Mouse (Mus musculus): ENCODE results near the gene Emilin1. TPM values are rescaled to one million over a fixed set of nuclear protein-coding genes. Genes with fewer than 3 reads are reported as not detected.

Emilin1 gene
- polyA plus RNA-seq, 1 experiment from 2014 or later: 204 TPM

GRCm38 (mm10) chr5:30927945-30928529 lies 14.8 kb downstream of the Emilin1 start:
- H3K9ac ChIP-seq (ENCODE audit: low read depth, low read length): no peak overlapping the region
- 43% methylated on average over 7 of the region's 7 CpGs for WGBS
- peak; percentile 34; the same call in 1 of the 2 replicates for ATAC-seq (replicated peaks; ENCODE audit: low FRiP score, low read depth)
- no peaks in the 10 kb centered on the region; the same call in 1 of the 2 replicates for H3K4me1 ChIP-seq (replicated peaks; ENCODE audit: insufficient read depth, low read length)
- H3K4me2 ChIP-seq (ENCODE audit: low read length): peak overlapping the region; percentile 31; the same call in 1 of the 2 replicates
- H3K9me3 ChIP-seq (replicated peaks; ENCODE audit: low read length): no peaks in the 10 kb centered on the region
- H3K27ac ChIP-seq: no peak overlapping the region
- H3K4me3 ChIP-seq (replicated peaks; ENCODE audit: low read depth, low read length): no peak overlapping the region
- DNase-seq (ENCODE audit: low spot score): no peak
- TF ChIP-seq CTCF (IDR thresholded peaks at IDR 0.05; ENCODE audit: low read depth): no peak
- H3K36me3 ChIP-seq (ENCODE audit: insufficient read depth, low read length): no peaks in the 10 kb centered on the region
- no peaks in the 10 kb centered on the region for H3K27me3 ChIP-seq (ENCODE audit: insufficient read depth, low read length)

GRCm38 (mm10) chr5:30930121-30930520 lies 16.9 kb downstream of the Emilin1 start:
- Histone ChIP-seq H3K27me3 (ENCODE audit: insufficient read depth, low read length) (no peaks in the 10 kb centered on the region), H3K4me2 (ENCODE audit: low read length) (no peak overlapping the region), H3K4me1 (replicated peaks; ENCODE audit: insufficient read depth, low read length) (no peaks in the 10 kb centered on the region), H3K4me3 (replicated peaks; ENCODE audit: low read depth, low read length) (no peak overlapping the region), H3K27ac (no peak overlapping the region), H3K9ac (ENCODE audit: low read depth, low read length) (no peak overlapping the region), H3K36me3 (ENCODE audit: insufficient read depth, low read length) (no peaks in the 10 kb centered on the region), H3K9me3 (replicated peaks; ENCODE audit: low read length) (no peaks in the 10 kb centered on the region)
- peak; percentile 83 for TF ChIP-seq CTCF (IDR thresholded peaks at IDR 0.05; ENCODE audit: low read depth)
- DNase-seq (ENCODE audit: low spot score) (peak; percentile 85), ATAC-seq (replicated peaks; ENCODE audit: low FRiP score, low read depth) (no peak)
- WGBS: 23% methylated on average over 4 of the region's 4 CpGs

GRCm38 (mm10) chr5:30930846-30931245 lies 17.6 kb downstream of the Emilin1 start:
- Histone ChIP-seq H3K4me2 (ENCODE audit: low read length) (no peak overlapping the region), H3K27me3 (ENCODE audit: insufficient read depth, low read length) (no peaks in the 10 kb centered on the region), H3K9me3 (replicated peaks; ENCODE audit: low read length) (no peaks in the 10 kb centered on the region), H3K27ac (no peak overlapping the region), H3K9ac (ENCODE audit: low read depth, low read length) (no peak overlapping the region), H3K36me3 (ENCODE audit: insufficient read depth, low read length) (no peaks in the 10 kb centered on the region), H3K4me1 (replicated peaks; ENCODE audit: insufficient read depth, low read length) (no peaks in the 10 kb centered on the region), H3K4me3 (replicated peaks; ENCODE audit: low read depth, low read length) (no peak overlapping the region)
- WGBS: 87% methylated on average over 6 of the region's 6 CpGs
- no peak for TF ChIP-seq CTCF (IDR thresholded peaks at IDR 0.05; ENCODE audit: low read depth)
- DNase-seq (ENCODE audit: low spot score): no peak
- ATAC-seq (replicated peaks; ENCODE audit: low FRiP score, low read depth): no peak

- Histone ChIP-seq H3K4me3 (replicated peaks; ENCODE audit: low read depth, low read length) (no peak overlapping the region), H3K9ac (ENCODE audit: low read depth, low read length) (no peak overlapping the region), H3K9me3 (replicated peaks; ENCODE audit: low read length) (no peaks in the 10 kb centered on the region), H3K36me3 (ENCODE audit: insufficient read depth, low read length) (no peaks in the 10 kb centered on the region), H3K4me2 (ENCODE audit: low read length) (no peak overlapping the region), H3K4me1 (replicated peaks; ENCODE audit: insufficient read depth, low read length) (no peaks in the 10 kb centered on the region), H3K27me3 (ENCODE audit: insufficient read depth, low read length) (no peaks in the 10 kb centered on the region), H3K27ac (no peak overlapping the region)
- DNase-seq (ENCODE audit: low spot score) (no peak), ATAC-seq (replicated peaks; ENCODE audit: low FRiP score, low read depth) (no peak)
- TF ChIP-seq CTCF (IDR thresholded peaks at IDR 0.05; ENCODE audit: low read depth): no peak
- 82% methylated on average over 4 of the region's 4 CpGs for WGBS
Observed at GRCm38 (mm10) chr5:30931378-30931777, 18.2 kb downstream of the Emilin1 start.

GRCm38 (mm10) chr5:30933705-30934104 lies 20.5 kb downstream of the Emilin1 start:
- ATAC-seq (replicated peaks; ENCODE audit: low FRiP score, low read depth) (no peak), DNase-seq (ENCODE audit: low spot score) (no peak)
- Histone ChIP-seq H3K27me3 (ENCODE audit: insufficient read depth, low read length) (no peaks in the 10 kb centered on the region), H3K9me3 (replicated peaks; ENCODE audit: low read length) (no peaks in the 10 kb centered on the region), H3K4me3 (replicated peaks; ENCODE audit: low read depth, low read length) (no peak overlapping the region), H3K4me1 (replicated peaks; ENCODE audit: insufficient read depth, low read length) (no peaks in the 10 kb centered on the region), H3K36me3 (ENCODE audit: insufficient read depth, low read length) (no peaks in the 10 kb centered on the region), H3K4me2 (ENCODE audit: low read length) (no peak overlapping the region), H3K27ac (no peak overlapping the region), H3K9ac (ENCODE audit: low read depth, low read length) (no peak overlapping the region)
- no peak for TF ChIP-seq CTCF (IDR thresholded peaks at IDR 0.05; ENCODE audit: low read depth)
- WGBS: 75% methylated on average over 5 of the region's 5 CpGs

- no peak overlapping the region for H3K4me3 ChIP-seq (replicated peaks; ENCODE audit: low read depth, low read length)
- H3K36me3 ChIP-seq (ENCODE audit: insufficient read depth, low read length): no peaks in the 10 kb centered on the region
- ATAC-seq (replicated peaks; ENCODE audit: low FRiP score, low read depth) (no peak), DNase-seq (ENCODE audit: low spot score) (no peak)
- H3K4me1 ChIP-seq (replicated peaks; ENCODE audit: insufficient read depth, low read length): no peaks in the 10 kb centered on the region
- peak; percentile 48 for TF ChIP-seq CTCF (IDR thresholded peaks at IDR 0.05; ENCODE audit: low read depth)
- no peaks in the 10 kb centered on the region for H3K9me3 ChIP-seq (replicated peaks; ENCODE audit: low read length)
- WGBS: 87% methylated on average over 5 of the region's 5 CpGs
- no peaks in the 10 kb centered on the region for H3K27me3 ChIP-seq (ENCODE audit: insufficient read depth, low read length)
- H3K4me2 ChIP-seq (ENCODE audit: low read length): no peak overlapping the region
- H3K9ac ChIP-seq (ENCODE audit: low read depth, low read length): no peak overlapping the region
- no peak overlapping the region for H3K27ac ChIP-seq
Observed at GRCm38 (mm10) chr5:30934725-30935461, 21.7 kb downstream of the Emilin1 start.
